Mouse (Mus musculus) layer of hippocampus, postnatal 10 days (tissue): ENCODE data around the gene Vars. TPM values are rescaled to one million over a fixed set of nuclear protein-coding genes. Genes with fewer than 3 reads are reported as not detected.
"Not testable (repeated sequence)": the region's sequence is repeated elsewhere in the genome, so short reads cannot be mapped to it uniquely, and the experiment has no call there.

Experiments
- DNase-seq, 2 experiments: peaks; one replicate each; pipeline ENCODE4 v3.0.0; 2021; ENCODE audit warnings: low spot score in 2 of 2
- total RNA-seq, 2 experiments: library from RNA; stranded (reverse); gene quantifications; 2 replicates each; pipeline ENCODE4 v1.2.3; 2021

Vars gene
- total RNA-seq, 2 experiments from 2014 or later: 56.3 to 62.1 TPM

GRCm38 (mm10) chr17:35022541-35023060 lies 21.8 kb downstream of the Vars start:
- DNase-seq: no peak

GRCm38 (mm10) chr17:35023221-35023620 lies 22.4 kb downstream of the Vars start:
- DNase-seq: no peak

- no peak for DNase-seq
Observed at GRCm38 (mm10) chr17:35023756-35024155, 23.0 kb downstream of the Vars start.

GRCm38 (mm10) chr17:35024261-35024660 lies 23.5 kb downstream of the Vars start:
- no peak for DNase-seq

GRCm38 (mm10) chr17:35024691-35025488 lies 24.1 kb downstream of the Vars start:
- DNase-seq: no peak

GRCm38 (mm10) chr17:35026206-35026605 lies 25.4 kb downstream of the Vars start:
- no peak for DNase-seq

GRCm38 (mm10) chr17:35027277-35028068 lies 26.7 kb downstream of the Vars start, which contains the start of gene Sapcd1:
Gene Sapcd1, minus strand, starts transcription at chr17:35028016.
- DNase-seq: peak; percentile 69 to 74

GRCm38 (mm10) chr17:35028315-35028714 lies 27.5 kb downstream of the Vars start:
- no peak for DNase-seq

GRCm38 (mm10) chr17:35029691-35030532 lies 29.1 kb downstream of the Vars start:
- DNase-seq: peak in 1 of 2 experiments; percentile 48

- no peak for DNase-seq
Observed at GRCm38 (mm10) chr17:35031272-35031671, 30.5 kb downstream of the Vars start.

GRCm38 (mm10) chr17:35031880-35032279 lies 31.1 kb downstream of the Vars start:
- DNase-seq: no peak

GRCm38 (mm10) chr17:35032323-35032870 lies 31.6 kb downstream of the Vars start:
- no peak for DNase-seq

GRCm38 (mm10) chr17:35033703-35034102 lies 32.9 kb downstream of the Vars start:
- DNase-seq: not testable (repeated sequence)

- DNase-seq: no peak
Observed at GRCm38 (mm10) chr17:35034896-35035295, 34.1 kb downstream of the Vars start.

GRCm38 (mm10) chr17:35039121-35039873 lies 38.5 kb downstream of the Vars start:
- no peak for DNase-seq

- no peak for DNase-seq
Observed at GRCm38 (mm10) chr17:35043794-35044193, 43.0 kb downstream of the Vars start.

- no peak for DNase-seq
Observed at GRCm38 (mm10) chr17:35044904-35045806, 44.4 kb downstream of the Vars start.

GRCm38 (mm10) chr17:35045807-35046680 lies 45.3 kb downstream of the Vars start:
- no peak for DNase-seq
